Mouse (Mus musculus) small intestine, adult 2 months (tissue): ENCODE results near the gene Tial1.

Experiments
- CTCF ChIP-seq: fragments of 200-500 bp; IDR thresholded peaks from 2 replicates; pipeline ENCODE4 v1.5.1; 2012; ENCODE audit warnings: low read depth, mild to moderate bottlenecking, control low read depth, inconsistent platforms, low read length, moderate library complexity, mixed read lengths; ENCODE audit not compliant: insufficient replicate concordance, insufficient read length; ENCODE audit errors: extremely low read depth
- POLR2A ChIP-seq: fragments of 200-500 bp; IDR thresholded peaks from 2 replicates; pipeline ENCODE4 v1.6.1; 2012; ENCODE audit warnings: low read depth, mild to moderate bottlenecking, control low read depth, inconsistent platforms, low read length, moderate library complexity

GRCm38 (mm10) chr7:128392972-128393314, 68.6 kb downstream of the Tial1 start:
- TF ChIP-seq CTCF = no peak
- TF ChIP-seq POLR2A = no peak
